Mouse (Mus musculus): ENCODE data around the gene Gm9736. TPM values are rescaled to one million over a fixed set of nuclear protein-coding genes. Genes with fewer than 3 reads are reported as not detected.
"Not testable (repeated sequence)": the region's sequence is repeated elsewhere in the genome, so short reads cannot be mapped to it uniquely, and the experiment has no call there.

Gm9736 gene
- polyA plus RNA-seq, 1 experiment = not detected

DNA sequence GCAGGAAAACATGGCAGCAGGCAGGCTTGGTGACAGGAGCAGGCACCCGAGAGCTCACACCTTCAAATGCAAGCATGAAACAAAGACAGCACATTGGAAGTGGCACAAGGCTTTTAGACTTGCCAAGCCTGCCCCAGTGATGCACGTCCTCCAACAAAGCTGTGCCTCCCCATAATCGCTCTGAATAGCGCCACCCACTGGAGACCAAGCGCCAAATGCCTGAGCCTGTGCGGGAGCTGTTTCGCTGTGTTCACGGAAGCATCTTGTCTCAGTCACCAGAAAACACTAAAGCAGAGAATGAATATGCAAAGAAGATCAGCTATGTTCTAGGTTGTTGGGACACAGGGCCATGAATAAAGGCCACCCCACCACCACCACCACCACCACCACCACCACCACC, 26.3 kb downstream of the Gm9736 start:
- Histone ChIP-seq H3K4me3 (ENCODE audit: insufficient read depth, low read length) (no peak overlapping the region), H3K27ac (ENCODE audit: insufficient read depth, low read depth, low read length) (no peak overlapping the region), H3K4me1 (ENCODE audit: control insufficient read depth, insufficient read depth, low read length) (no peaks in the 10 kb centered on the region)
- no peak for TF ChIP-seq POLR2A (IDR thresholded peaks at IDR 0.05; ENCODE audit: borderline replicate concordance, low read depth, low read length)
- no peak for TF ChIP-seq CTCF (IDR thresholded peaks at IDR 0.05; ENCODE audit: low read depth, low read length)

DNA sequence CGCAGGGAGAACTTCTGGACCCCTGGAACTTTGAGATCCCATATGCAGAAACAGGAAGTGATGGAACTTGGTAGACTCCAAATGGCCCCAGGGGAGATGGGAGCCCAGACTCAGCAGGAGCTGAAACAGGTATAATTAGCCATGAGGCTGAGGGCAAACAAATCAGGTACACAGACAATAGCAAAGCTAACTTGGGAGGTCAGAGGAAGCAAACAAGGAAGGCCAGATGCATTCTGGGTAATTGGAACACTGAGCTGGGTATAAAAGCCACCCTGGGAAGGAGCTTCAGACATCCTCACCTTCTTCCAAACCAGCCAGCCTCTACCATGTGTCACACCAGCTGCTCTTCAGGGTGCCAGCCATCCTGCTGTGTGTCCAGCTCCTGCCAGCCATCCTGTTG, 30.9 kb downstream of the Gm9736 start, which contains the start of gene Krtap12-1:
Gene Krtap12-1, plus strand, starts transcription at position 301 of the 400 bp plus-strand sequence.
- not testable (repeated sequence) for H3K4me3 ChIP-seq (ENCODE audit: insufficient read depth, low read length); H3K27ac ChIP-seq (ENCODE audit: insufficient read depth, low read depth, low read length); H3K4me1 ChIP-seq (ENCODE audit: control insufficient read depth, insufficient read depth, low read length)

DNA sequence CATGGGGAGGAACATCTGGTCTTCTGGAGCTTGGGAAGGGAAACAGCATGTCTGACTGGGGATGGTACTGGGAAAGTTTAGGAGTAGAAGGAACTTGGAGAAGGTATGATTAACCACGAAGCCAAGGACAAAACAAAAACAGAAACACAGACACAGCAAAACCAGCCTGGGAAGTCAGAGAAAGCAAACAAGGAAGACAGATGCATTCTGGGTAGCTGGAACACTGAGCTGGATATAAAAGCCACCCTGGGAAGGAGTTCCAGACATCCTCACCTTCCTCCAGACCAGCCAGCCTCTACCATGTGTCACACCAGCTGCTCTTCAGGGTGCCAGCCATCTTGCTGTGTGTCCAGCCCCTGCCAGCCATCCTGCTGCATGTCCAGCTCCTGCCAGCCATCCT, 35.6 kb downstream of the Gm9736 start, which contains the start of gene Gm10142:
Gene Gm10142, plus strand, starts transcription at position 301 of the 400 bp plus-strand sequence.
- Histone ChIP-seq H3K4me3 (ENCODE audit: insufficient read depth, low read length) (no peak within 1 kb of the TSS), H3K4me1 (ENCODE audit: control insufficient read depth, insufficient read depth, low read length) (peaks cover 15% of the 10 kb centered on the region), H3K27ac (ENCODE audit: insufficient read depth, low read depth, low read length) (no peak within 1 kb of the TSS)
- TF ChIP-seq CTCF (IDR thresholded peaks at IDR 0.05; ENCODE audit: low read depth, low read length) = no peak
- TF ChIP-seq POLR2A (IDR thresholded peaks at IDR 0.05; ENCODE audit: borderline replicate concordance, low read depth, low read length) = no peak

DNA sequence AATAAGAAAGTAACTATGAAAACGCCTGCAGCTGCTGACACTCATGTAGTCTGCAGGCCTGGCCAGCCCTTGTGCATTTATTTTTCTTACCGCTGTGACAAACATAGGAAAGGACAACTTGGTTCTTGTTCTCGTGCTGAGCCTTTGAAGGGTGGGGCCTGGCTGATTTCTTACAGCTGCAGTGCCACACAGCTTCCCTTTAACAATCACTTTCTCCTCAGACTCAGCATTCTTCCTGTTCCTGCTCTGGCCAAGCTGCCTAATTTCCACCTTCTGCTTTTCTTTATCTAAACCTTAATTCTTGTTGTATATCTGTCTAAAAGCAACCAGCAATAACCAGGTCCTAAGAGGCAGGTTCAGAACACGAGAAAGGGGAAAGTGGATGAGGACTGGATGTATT, 37.4 kb downstream of the Gm9736 start:
- H3K4me3 ChIP-seq (ENCODE audit: insufficient read depth, low read length) = peak overlapping the region; percentile 26; the same call in 1 of the 2 replicates
- TF ChIP-seq CTCF (IDR thresholded peaks at IDR 0.05; ENCODE audit: low read depth, low read length) = no peak
- no peak for TF ChIP-seq POLR2A (IDR thresholded peaks at IDR 0.05; ENCODE audit: borderline replicate concordance, low read depth, low read length)
- peaks cover 15% of the 10 kb centered on the region for H3K4me1 ChIP-seq (ENCODE audit: control insufficient read depth, insufficient read depth, low read length)
- peak overlapping the region; percentile 55 for H3K27ac ChIP-seq (ENCODE audit: insufficient read depth, low read depth, low read length)

DNA sequence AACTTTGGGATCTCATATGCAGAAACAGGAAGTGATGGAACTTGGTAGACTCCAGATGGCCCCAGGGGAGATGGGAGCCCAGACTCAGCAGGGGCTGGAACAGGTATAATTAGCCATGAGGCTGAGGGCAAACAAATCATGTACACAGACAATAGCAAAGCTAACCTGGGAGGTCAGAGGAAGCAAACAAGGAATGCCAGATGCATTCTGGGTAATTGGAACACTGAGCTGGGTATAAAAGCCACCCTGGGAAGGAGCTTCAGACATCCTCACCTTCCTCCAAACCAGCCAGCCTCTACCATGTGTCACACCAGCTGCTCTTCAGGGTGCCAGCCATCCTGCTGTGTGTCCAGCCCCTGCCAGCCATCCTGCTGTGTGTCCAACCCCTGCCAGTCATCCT, 40.0 kb downstream of the Gm9736 start, which contains the start of gene Gm10024:
Gene Gm10024, plus strand, starts transcription at position 301 of the 400 bp plus-strand sequence.
- not testable (repeated sequence) for H3K27ac ChIP-seq (ENCODE audit: insufficient read depth, low read depth, low read length); H3K4me3 ChIP-seq (ENCODE audit: insufficient read depth, low read length)
- H3K4me1 ChIP-seq (ENCODE audit: control insufficient read depth, insufficient read depth, low read length) = peaks cover 15% of the 10 kb centered on the region

DNA sequence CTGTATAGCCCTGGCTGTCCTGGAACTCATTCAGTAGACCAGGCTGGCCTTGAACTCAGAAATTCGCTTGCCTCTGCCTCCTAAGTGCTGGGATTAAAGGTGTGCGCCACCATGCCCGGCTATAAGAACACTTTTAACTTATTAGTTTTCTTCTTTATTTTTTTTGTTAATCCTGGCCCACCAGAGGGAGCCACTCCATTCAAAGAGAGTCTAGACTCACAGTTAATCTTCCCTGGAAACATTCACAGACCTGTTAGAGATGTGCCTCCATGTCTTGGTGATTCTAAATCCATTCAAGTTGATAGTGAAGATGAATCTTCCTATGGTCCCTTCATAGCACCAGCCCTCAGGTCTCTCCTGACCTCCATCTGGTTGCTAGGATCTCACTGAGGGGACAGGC, 41.3 kb downstream of the Gm9736 start:
- Histone ChIP-seq H3K4me1 (ENCODE audit: control insufficient read depth, insufficient read depth, low read length) (peaks cover 12% of the 10 kb centered on the region), H3K27ac (ENCODE audit: insufficient read depth, low read depth, low read length) (no peak overlapping the region), H3K4me3 (ENCODE audit: insufficient read depth, low read length) (no peak overlapping the region)
- no peak for TF ChIP-seq CTCF (IDR thresholded peaks at IDR 0.05; ENCODE audit: low read depth, low read length)
- no peak for TF ChIP-seq POLR2A (IDR thresholded peaks at IDR 0.05; ENCODE audit: borderline replicate concordance, low read depth, low read length)

DNA sequence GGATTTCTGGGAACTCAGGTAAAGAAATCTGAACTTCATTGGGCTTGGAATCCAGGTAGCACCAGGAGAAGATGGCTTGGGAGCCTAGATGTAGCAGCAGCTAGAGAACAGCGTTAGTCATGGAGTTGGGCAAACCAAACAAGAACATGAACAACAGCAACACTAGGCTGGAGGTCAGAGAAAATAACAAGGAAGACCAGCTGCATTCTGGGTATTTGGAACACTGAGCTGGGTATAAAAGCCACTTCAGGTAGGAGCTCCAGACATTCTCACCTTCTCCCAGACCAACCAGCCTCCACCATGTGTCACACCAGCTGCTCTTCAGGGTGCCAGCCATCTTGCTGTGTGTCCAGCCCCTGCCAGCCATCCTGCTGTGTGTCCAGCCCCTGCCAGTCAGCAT, 44.8 kb downstream of the Gm9736 start, which contains the start of gene Gm10272:
Gene Gm10272, plus strand, starts transcription at position 301 of the 400 bp plus-strand sequence.
- Histone ChIP-seq H3K27ac (ENCODE audit: insufficient read depth, low read depth, low read length) (no peak within 1 kb of the TSS), H3K4me3 (ENCODE audit: insufficient read depth, low read length) (no peak within 1 kb of the TSS), H3K4me1 (ENCODE audit: control insufficient read depth, insufficient read depth, low read length) (no peaks in the 10 kb centered on the region)
- TF ChIP-seq CTCF (IDR thresholded peaks at IDR 0.05; ENCODE audit: low read depth, low read length) (no peak), POLR2A (IDR thresholded peaks at IDR 0.05; ENCODE audit: borderline replicate concordance, low read depth, low read length) (no peak)

Other genes with a start within 250 kb of the Gm9736 start
- 18.8 and 22.8 TPM in 2 replicates for gene Fam207a, start 235.6 kb downstream of the Gm9736 start, polyA plus RNA-seq (2012; ENCODE audit: insufficient read depth, insufficient read length, missing spikeins)
- gene Itgb2, start 221.1 kb downstream of the Gm9736 start, polyA plus RNA-seq (2012; ENCODE audit: insufficient read depth, insufficient read length, missing spikeins) = 386 and 401 TPM in 2 replicates
- 98.5 and 102 TPM in 2 replicates for gene Pttg1ip, start 169.6 kb downstream of the Gm9736 start, polyA plus RNA-seq (2012; ENCODE audit: insufficient read depth, insufficient read length, missing spikeins)
- gene Sumo3, start 145.3 kb downstream of the Gm9736 start, polyA plus RNA-seq (2012; ENCODE audit: insufficient read depth, insufficient read length, missing spikeins) = 165 and 203 TPM in 2 replicates
- 40.9 and 41.8 TPM in 2 replicates for gene Gm49325, start 145.2 kb downstream of the Gm9736 start, polyA plus RNA-seq (2012; ENCODE audit: insufficient read depth, insufficient read length, missing spikeins)
- gene Ube2g2, start 129.1 kb downstream of the Gm9736 start, polyA plus RNA-seq (2012; ENCODE audit: insufficient read depth, insufficient read length, missing spikeins) = 57.9 and 61.2 TPM in 2 replicates
- gene Tspear, start 64.8 kb downstream of the Gm9736 start, polyA plus RNA-seq (2012; ENCODE audit: insufficient read depth, insufficient read length, missing spikeins) = not detected in 2 replicates
- gene Gm19402, start 60.6 kb downstream of the Gm9736 start, polyA plus RNA-seq (2012; ENCODE audit: insufficient read depth, insufficient read length, missing spikeins) = not detected in 2 replicates
- gene Gm9508, start 54.1 kb downstream of the Gm9736 start, polyA plus RNA-seq (2012; ENCODE audit: insufficient read depth, insufficient read length, missing spikeins) = not detected in 2 replicates
- gene Gm10272, start 44.7 kb downstream of the Gm9736 start, polyA plus RNA-seq (2012; ENCODE audit: insufficient read depth, insufficient read length, missing spikeins) = not detected in 2 replicates
- gene Gm10024, start 39.9 kb downstream of the Gm9736 start, polyA plus RNA-seq (2012; ENCODE audit: insufficient read depth, insufficient read length, missing spikeins) = not detected in 2 replicates
- gene Gm10142, start 35.5 kb downstream of the Gm9736 start, polyA plus RNA-seq (2012; ENCODE audit: insufficient read depth, insufficient read length, missing spikeins) = not detected in 2 replicates
- gene Krtap12-1, start 30.8 kb downstream of the Gm9736 start, polyA plus RNA-seq (2012; ENCODE audit: insufficient read depth, insufficient read length, missing spikeins) = not detected in 2 replicates
- not detected in 2 replicates for gene Gm10100, start 24.9 kb downstream of the Gm9736 start, polyA plus RNA-seq (2012; ENCODE audit: insufficient read depth, insufficient read length, missing spikeins)
- not detected in 2 replicates for gene Gm18596, start 8.7 kb downstream of the Gm9736 start, polyA plus RNA-seq (2012; ENCODE audit: insufficient read depth, insufficient read length, missing spikeins)
- gene Gm3233, start 8.3 kb upstream of the Gm9736 start, polyA plus RNA-seq (2012; ENCODE audit: insufficient read depth, insufficient read length, missing spikeins) = not detected in 2 replicates
- gene Gm3238, start 20.0 kb upstream of the Gm9736 start, polyA plus RNA-seq (2012; ENCODE audit: insufficient read depth, insufficient read length, missing spikeins) = not detected in 2 replicates
- gene Gm7138, start 25.6 kb upstream of the Gm9736 start, polyA plus RNA-seq (2012; ENCODE audit: insufficient read depth, insufficient read length, missing spikeins) = not detected in 2 replicates
- not detected in 2 replicates for gene Gm3250, start 31.2 kb upstream of the Gm9736 start, polyA plus RNA-seq (2012; ENCODE audit: insufficient read depth, insufficient read length, missing spikeins)
- not detected in 2 replicates for gene Gm7137, start 36.8 kb upstream of the Gm9736 start, polyA plus RNA-seq (2012; ENCODE audit: insufficient read depth, insufficient read length, missing spikeins)
- not detected in 2 replicates for gene Gm9639, start 43.7 kb upstream of the Gm9736 start, polyA plus RNA-seq (2012; ENCODE audit: insufficient read depth, insufficient read length, missing spikeins)
- gene Gm19668, start 47.8 kb upstream of the Gm9736 start, polyA plus RNA-seq (2012; ENCODE audit: insufficient read depth, insufficient read length, missing spikeins) = not detected in 2 replicates
- gene Gm9507, start 60.5 kb upstream of the Gm9736 start, polyA plus RNA-seq (2012; ENCODE audit: insufficient read depth, insufficient read length, missing spikeins) = not detected in 2 replicates
- gene Gm2696, start 63.3 kb upstream of the Gm9736 start, polyA plus RNA-seq (2012; ENCODE audit: insufficient read depth, insufficient read length, missing spikeins) = not detected in 2 replicates
- not detected in 2 replicates for gene Krtap10-4, start 75.7 kb upstream of the Gm9736 start, polyA plus RNA-seq (2012; ENCODE audit: insufficient read depth, insufficient read length, missing spikeins)
- not detected in 2 replicates for gene Krtap10-10, start 84.6 kb upstream of the Gm9736 start, polyA plus RNA-seq (2012; ENCODE audit: insufficient read depth, insufficient read length, missing spikeins)
- not detected in 2 replicates for gene Gm36176, start 95.4 kb upstream of the Gm9736 start, polyA plus RNA-seq (2012; ENCODE audit: insufficient read depth, insufficient read length, missing spikeins)
- gene Gm10318, start 101.5 kb upstream of the Gm9736 start, polyA plus RNA-seq (2012; ENCODE audit: insufficient read depth, insufficient read length, missing spikeins) = not detected in 2 replicates
- gene Gm3285, start 110.6 kb upstream of the Gm9736 start, polyA plus RNA-seq (2012; ENCODE audit: insufficient read depth, insufficient read length, missing spikeins) = not detected in 2 replicates
- 0.19 TPM in 1 of 2 replicates, not detected in the other for gene Lrrc3, start 151.2 kb upstream of the Gm9736 start, polyA plus RNA-seq (2012; ENCODE audit: insufficient read depth, insufficient read length, missing spikeins)
- gene Trpm2, start 219.2 kb upstream of the Gm9736 start, polyA plus RNA-seq (2012; ENCODE audit: insufficient read depth, insufficient read length, missing spikeins) = 8.6 and 13.8 TPM in 2 replicates
- 12.4 and 13.6 TPM in 2 replicates for gene 1810043G02Rik, start 227.2 kb upstream of the Gm9736 start, polyA plus RNA-seq (2012; ENCODE audit: insufficient read depth, insufficient read length, missing spikeins)

Data from bone marrow macrophage, adult 2 months (primary cell).